8 mouse cellular contexts compared by ENCODE assay signal in the genomic region with DNA sequence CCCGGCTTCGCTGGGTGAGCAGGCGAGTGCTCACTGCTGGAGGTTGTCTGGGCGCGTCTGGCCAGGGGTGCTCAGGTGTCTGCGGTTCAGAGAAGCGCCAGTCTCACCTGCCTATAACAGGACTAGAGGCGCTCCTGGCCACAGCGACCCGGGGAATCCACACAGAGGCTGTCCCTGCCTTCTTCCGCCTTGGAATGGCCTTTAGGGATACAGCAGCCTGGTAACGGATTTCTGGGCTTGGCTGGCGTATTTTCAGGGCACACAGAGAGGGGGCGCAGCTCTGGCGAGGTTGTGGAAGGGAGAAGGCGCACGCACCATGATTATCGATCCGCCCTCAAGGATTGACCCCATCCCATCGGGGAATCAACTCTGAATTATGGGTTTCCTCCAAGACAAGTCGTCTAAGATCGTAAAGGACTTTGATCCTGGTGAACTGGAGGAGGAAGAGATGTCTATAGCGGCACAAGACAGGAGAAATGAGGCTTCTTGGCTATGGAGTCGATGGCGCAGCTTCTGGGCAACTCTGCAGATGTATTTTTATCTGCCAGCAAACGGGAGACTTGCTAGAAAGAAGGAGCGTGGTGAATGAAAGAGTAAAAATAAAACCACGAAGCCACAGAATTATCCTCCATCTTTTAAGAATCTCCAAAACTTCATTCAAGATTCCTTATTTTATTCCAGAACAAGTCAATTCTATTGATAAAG. TPM values are rescaled to one million over a fixed set of nuclear protein-coding genes. Genes with fewer than 3 reads are reported as not detected.
DNase-seq lines count a peak whose midpoint lies in the region; ATAC-seq and TF ChIP-seq lines count a peak whose summit lies in the region.

No protein-coding gene starts in this region.

- no peak for ATAC-seq in hindbrain, embryonic 13.5 days (ENCODE audit: low FRiP score)
- no peak for ATAC-seq in liver, embryonic 16.5 days (ENCODE audit: low read depth)
- no peak for ATAC-seq in granulocyte monocyte progenitor cell, adult 5-6 weeks (replicated peaks; ENCODE audit: poor library complexity, severe bottlenecking)

- 8% methylated on average over 28 of the region's 28 CpGs for WGBS in hindbrain, embryonic 13.5 days
- WGBS in liver, embryonic 16.5 days (ENCODE audit: insufficient replicate concordance): 10% methylated on average over 28 of the region's 28 CpGs

- H3K4me3 ChIP-seq in cortical plate, adult 2 months (ENCODE audit: insufficient read depth, low read length): no peak overlapping the region
- peak overlapping the region; percentile 54 for H3K4me3 ChIP-seq in hindbrain, embryonic 13.5 days
- 0 out of 2 replicates have a peak overlapping the region, but pooled peaks have one; percentile 11 for H3K4me3 ChIP-seq in liver, embryonic 16.5 days (ENCODE audit: low read depth, low read length)

- H3K4me1 ChIP-seq in cortical plate, adult 2 months (ENCODE audit: control insufficient read depth, insufficient read depth, low read length): no peaks in the 10 kb centered on the region
- H3K4me1 ChIP-seq in hindbrain, embryonic 13.5 days (replicated peaks): peaks cover 37% of the 10 kb centered on the region
- H3K4me1 ChIP-seq in liver, embryonic 16.5 days (ENCODE audit: control insufficient read depth, low read depth, low read length): peaks cover 8% of the 10 kb centered on the region

- H3K9ac ChIP-seq in hindbrain, embryonic 13.5 days: peak overlapping the region; percentile 46; the same call in 1 of the 2 replicates
- no peak overlapping the region for H3K9ac ChIP-seq in liver, embryonic 16.5 days (ENCODE audit: low read depth, low read length)

- no peaks in the 10 kb centered on the region for H3K36me3 ChIP-seq in hindbrain, embryonic 13.5 days
- H3K36me3 ChIP-seq in liver, embryonic 16.5 days (ENCODE audit: control insufficient read depth, insufficient read depth): no peaks in the 10 kb centered on the region

- DNase-seq in kidney, adult 18-20 months: peak; percentile 20
- no peak for DNase-seq in kidney, adult 8-10 months
- peak; percentile 46 to 53 for DNase-seq in right cerebral cortex, postnatal 10 days (ENCODE audit: low spot score in 2 of 2)
- no peak for DNase-seq in cerebellum, adult 11 months

- 0 out of 2 replicates have a peak, but pooled peaks have one; percentile 6 for TF ChIP-seq POLR2A in cortical plate, adult 2 months (IDR thresholded peaks at IDR 0.05; ENCODE audit: extremely low read depth, insufficient read depth, low read length)

- peak overlapping the region; percentile 93 for H3K4me2 ChIP-seq in hindbrain, embryonic 13.5 days
- 0 out of 2 replicates have a peak overlapping the region, but pooled peaks have one; percentile 12 for H3K4me2 ChIP-seq in liver, embryonic 16.5 days (ENCODE audit: low read depth, low read length)

- peaks cover 86% of the 10 kb centered on the region for H3K27me3 ChIP-seq in hindbrain, embryonic 13.5 days
- peaks cover 63% of the 10 kb centered on the region for H3K27me3 ChIP-seq in liver, embryonic 16.5 days (ENCODE audit: control insufficient read depth, insufficient read depth, low read depth, low read length)

- no peaks in the 10 kb centered on the region for H3K9me3 ChIP-seq in hindbrain, embryonic 13.5 days
- no peaks in the 10 kb centered on the region for H3K9me3 ChIP-seq in liver, embryonic 16.5 days (replicated peaks; ENCODE audit: control insufficient read depth, low read length)

- TF ChIP-seq CTCF in cortical plate, adult 2 months (IDR thresholded peaks at IDR 0.05; ENCODE audit: extremely low read depth, insufficient read depth, low read length): peak; percentile 23; the same call in 1 of the 2 replicates

- H3K27ac ChIP-seq in cortical plate, adult 2 months (ENCODE audit: insufficient read depth, low read length): no peak overlapping the region
- no peak overlapping the region for H3K27ac ChIP-seq in hindbrain, embryonic 13.5 days
- H3K27ac ChIP-seq in liver, embryonic 16.5 days (ENCODE audit: low read length): no peak overlapping the region

RNA-seq across cellular contexts. Expression of a gene that starts 1.3 kb away (rescaled TPM):
- polyA plus RNA-seq in cortical plate, adult 2 months (2012; rRNA removed): 15.0 and 16.4 TPM in 2 replicates
- polyA plus RNA-seq in hindbrain, embryonic 13.5 days (2015; fragmentation: Nextera tagmentation; extraction: Ambion mirVana): not detected in 2 replicates
- polyA plus RNA-seq in liver, embryonic 16.5 days (2015; fragmentation: Nextera tagmentation; extraction: Ambion mirVana): 0.06 TPM in 1 of 2 replicates, not detected in the other
- total RNA-seq in granulocyte monocyte progenitor cell, adult 5-6 weeks (2014; fragmentation: Nextera tagmentation): not detected in 2 replicates
- not detected in 2 replicates for total RNA-seq in granulocyte monocyte progenitor cell, adult 5-6 weeks (2017)

RNA-seq across cellular contexts. Expression of a gene that starts 35.5 kb away (rescaled TPM):
- polyA plus RNA-seq in cortical plate, adult 2 months (2012; rRNA removed): 33.8 and 35.5 TPM in 2 replicates
- 29.6 and 33.3 TPM in 2 replicates for polyA plus RNA-seq in hindbrain, embryonic 13.5 days (2015; fragmentation: Nextera tagmentation; extraction: Ambion mirVana)
- 12.9 and 15.3 TPM in 2 replicates for polyA plus RNA-seq in liver, embryonic 16.5 days (2015; fragmentation: Nextera tagmentation; extraction: Ambion mirVana)
- total RNA-seq in granulocyte monocyte progenitor cell, adult 5-6 weeks (2014; fragmentation: Nextera tagmentation): 62.8 and 84.3 TPM in 2 replicates
- total RNA-seq in granulocyte monocyte progenitor cell, adult 5-6 weeks (2017): 37.3 and 37.9 TPM in 2 replicates

RNA-seq across cellular contexts. Expression of a gene that starts 35.5 kb away (rescaled TPM):
- polyA plus RNA-seq in cortical plate, adult 2 months (2012; rRNA removed): 1.0 TPM in 1 of 2 replicates, not detected in the other
- polyA plus RNA-seq in hindbrain, embryonic 13.5 days (2015; fragmentation: Nextera tagmentation; extraction: Ambion mirVana): 2.4 and 4.3 TPM in 2 replicates
- 0.63 and 1.1 TPM in 2 replicates for polyA plus RNA-seq in liver, embryonic 16.5 days (2015; fragmentation: Nextera tagmentation; extraction: Ambion mirVana)
- not detected in 2 replicates for total RNA-seq in granulocyte monocyte progenitor cell, adult 5-6 weeks (2014; fragmentation: Nextera tagmentation)
- total RNA-seq in granulocyte monocyte progenitor cell, adult 5-6 weeks (2017): not detected in 2 replicates

Comparison
In these comparisons a context has a peak if more than half of its experiments do, and no peak if none do; other contexts are left out.
1. DNase-seq: peak in kidney, adult 18-20 months (single experiment) and right cerebral cortex, postnatal 10 days (2 of 2); none in kidney, adult 8-10 months (0 of 2) and cerebellum, adult 11 months (single experiment).
2. RNA of a gene that starts 1.3 kb away (polyA plus RNA-seq): 15.0 to 16.4 TPM in cortical plate, adult 2 months; 0.06 TPM in liver, embryonic 16.5 days and not detected in hindbrain, embryonic 13.5 days; every median in the first group is over 10 times any median in the second.